Mouse (Mus musculus) brain, adult 2 months (tissue): ENCODE data around the gene Pdhx.

ENCODE experiments used
- DNase-seq: peaks from one replicate; pipeline ENCODE4 v3.0.0; 2011; ENCODE audit warnings: low read depth, low spot score

Gene Pdhx

GRCm38 (mm10) chr2:103073219-103073982 is at the start of gene Pdhx, which contains the start of gene Apip:
TSS of gene Pdhx (minus strand) at chr2:103073513.
TSS of gene Apip (plus strand) at chr2:103073675.
- DNase-seq: peak; percentile 99

GRCm38 (mm10) chr2:103119197-103119854 is 46.0 kb upstream of the Pdhx start:
- DNase-seq: peak; percentile 30

GRCm38 (mm10) chr2:103118324-103119196 is 45.2 kb upstream of the Pdhx start:
- DNase-seq: peak; percentile 53

- DNase-seq: no peak
Measured at GRCm38 (mm10) chr2:103117212-103117611, 43.9 kb upstream of the Pdhx start.

GRCm38 (mm10) chr2:103111669-103112068 is 38.4 kb upstream of the Pdhx start:
- DNase-seq: no peak

- no peak for DNase-seq
Measured at GRCm38 (mm10) chr2:103106172-103106571, 32.9 kb upstream of the Pdhx start.

- DNase-seq: no peak
Measured at GRCm38 (mm10) chr2:103102595-103102994, 29.3 kb upstream of the Pdhx start.

- DNase-seq: no peak
Measured at GRCm38 (mm10) chr2:103089521-103089920, 16.2 kb upstream of the Pdhx start.

- DNase-seq: no peak
Measured at GRCm38 (mm10) chr2:103088099-103088498, 14.8 kb upstream of the Pdhx start.

GRCm38 (mm10) chr2:103086432-103086831 is 13.1 kb upstream of the Pdhx start:
- DNase-seq: peak; percentile 72

- DNase-seq: no peak
Measured at GRCm38 (mm10) chr2:103085633-103086032, 12.3 kb upstream of the Pdhx start.

GRCm38 (mm10) chr2:103084451-103084850 is 11.1 kb upstream of the Pdhx start:
- DNase-seq: peak; percentile 39

GRCm38 (mm10) chr2:103082853-103083252 is 9.5 kb upstream of the Pdhx start:
- no peak for DNase-seq

GRCm38 (mm10) chr2:103081706-103082105 is 8.4 kb upstream of the Pdhx start:
- no peak for DNase-seq

- peak; percentile 47 for DNase-seq
Measured at GRCm38 (mm10) chr2:103081117-103081516, 7.8 kb upstream of the Pdhx start.

- no peak for DNase-seq
Measured at GRCm38 (mm10) chr2:103070586-103070985, 2.7 kb downstream of the Pdhx start.

- no peak for DNase-seq
Measured at GRCm38 (mm10) chr2:103069752-103070405, 3.4 kb downstream of the Pdhx start.

- DNase-seq: no peak
Measured at GRCm38 (mm10) chr2:103068602-103069001, 4.7 kb downstream of the Pdhx start.

- no peak for DNase-seq
Measured at GRCm38 (mm10) chr2:103067552-103068207, 5.6 kb downstream of the Pdhx start.

- no peak for DNase-seq
Measured at GRCm38 (mm10) chr2:103066683-103067551, 6.4 kb downstream of the Pdhx start.
